Mouse (Mus musculus) heart, postnatal 0 days (tissue): Measurements from ENCODE around the gene Enox1.

ENCODE experiments used
- CTCF ChIP-seq: IDR thresholded peaks from 2 replicates; pipeline ENCODE4 v1.5.1; 2016; ENCODE audit warnings: antibody characterized with exemption, control low read depth, low read depth
- EP300 ChIP-seq: IDR thresholded peaks from 2 replicates; pipeline ENCODE4 v1.6.1; 2016; ENCODE audit warnings: antibody characterized with exemption, low read depth

DNA sequence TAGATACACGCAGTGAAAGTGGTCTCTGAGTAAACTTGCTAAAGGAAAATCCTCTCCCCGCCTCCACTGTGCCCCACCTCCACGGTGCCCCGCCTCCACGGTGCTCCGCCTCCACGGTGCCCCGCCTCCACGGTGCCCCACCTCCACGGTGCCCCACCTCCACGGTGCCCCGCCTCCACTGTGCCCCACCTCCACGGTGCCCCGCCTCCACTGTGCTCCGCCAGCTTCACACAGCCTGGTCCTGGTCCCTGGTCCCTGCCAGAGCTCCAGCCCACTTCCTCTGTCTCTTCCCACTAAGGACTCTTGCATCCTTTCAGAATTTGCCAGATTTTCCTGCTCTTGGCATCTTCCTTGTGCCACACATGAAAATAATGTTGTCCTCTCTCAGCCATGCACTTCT is 326.5 kb downstream of the Enox1 start:
- no peak for TF ChIP-seq CTCF
- no peak for TF ChIP-seq EP300
